In the genomic region with DNA sequence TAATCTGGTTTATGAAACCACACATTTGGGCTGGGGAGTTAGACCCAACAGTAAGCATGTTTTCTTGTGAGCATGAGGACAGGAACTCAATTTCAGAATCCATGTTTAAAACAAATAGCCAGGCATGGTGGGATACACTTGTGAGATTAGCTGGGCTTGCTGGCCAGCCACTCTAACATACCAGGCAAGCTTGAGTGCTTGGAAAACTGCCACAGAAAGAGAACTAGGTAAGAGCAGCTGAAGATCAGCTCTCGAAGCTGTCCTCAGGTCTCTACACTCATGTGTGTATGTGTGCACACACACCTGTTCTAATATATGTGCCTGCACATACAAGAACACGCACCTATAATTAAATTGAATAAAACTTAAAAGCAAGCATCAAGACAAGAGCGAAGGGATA, we compare ENCODE assay signal across 29 mouse cellular contexts.
DNase-seq lines count a peak whose midpoint lies in the region; ATAC-seq lines count a peak whose summit lies in the region.
"Had no signal": no experiment of that assay in that cellular context is flagged by ENCODE, and none has a peak within 500 bp of the region (broad histone marks: within the 10 kb centered on the region; RNA-seq: fewer than 3 reads in every experiment).

No protein-coding gene starts in this region.

- H3K27me3 ChIP-seq in heart, embryonic 15.5 days: no peaks in the 10 kb centered on the region
- no peaks in the 10 kb centered on the region for H3K27me3 ChIP-seq in lung, embryonic 15.5 days
- H3K27me3 ChIP-seq: forebrain, embryonic 13.5 days; hindbrain, embryonic 15.5 days; neural tube, embryonic 12.5 days had no signal

- peak overlapping the region; percentile 36 for H3K4me2 ChIP-seq in heart, embryonic 15.5 days
- H3K4me2 ChIP-seq in lung, embryonic 15.5 days: no peak overlapping the region
- H3K4me2 ChIP-seq: forebrain, embryonic 13.5 days; hindbrain, embryonic 15.5 days; liver, embryonic 12.5 days; midbrain, embryonic 11.5 days; neural tube, embryonic 12.5 days had no signal

- H3K9me3 ChIP-seq in heart, embryonic 15.5 days (replicated peaks): no peaks in the 10 kb centered on the region
- H3K9me3 ChIP-seq in lung, embryonic 15.5 days: no peaks in the 10 kb centered on the region
- H3K9me3 ChIP-seq: forebrain, embryonic 13.5 days; hindbrain, embryonic 15.5 days; liver, embryonic 12.5 days; neural tube, embryonic 12.5 days had no signal

- H3K9ac ChIP-seq in heart, embryonic 15.5 days: no peak overlapping the region
- H3K9ac ChIP-seq in lung, embryonic 15.5 days: no peak overlapping the region
- H3K9ac ChIP-seq: forebrain, embryonic 13.5 days; hindbrain, embryonic 15.5 days; liver, embryonic 12.5 days; liver, postnatal 0 days; neural tube, embryonic 12.5 days had no signal

- peak; percentile 60; the same call in 1 of the 2 replicates for ATAC-seq in heart, embryonic 15.5 days (replicated peaks; ENCODE audit: insufficient number of reproducible peaks, insufficient read depth, low FRiP score, low read depth)
- no peak for ATAC-seq in lung, embryonic 15.5 days (ENCODE audit: borderline replicate concordance, extremely low read depth, low FRiP score, low TSS enrichment)
- ATAC-seq: activated CD4-positive, CD25-positive, alpha-beta regulatory T cell, adult 4 months; forebrain, embryonic 13.5 days; inflammation-experienced regulatory T-cells, adult 6 months; liver, embryonic 12.5 days; liver, postnatal 0 days; midbrain, embryonic 16.5 days had no signal

- intact Hi-C loops in heart, postnatal 10 days (cut with DNase I): loop anchor here (10.0 kb wide), 1 partner anchor 116 kb away; the partner anchor contains the start of gene Zc3h12c

- H3K27ac ChIP-seq in heart, embryonic 15.5 days: peak overlapping the region; percentile 63
- H3K27ac ChIP-seq in lung, embryonic 15.5 days: 0 out of 2 replicates have a peak overlapping the region, but pooled peaks have one; percentile 1
- H3K27ac ChIP-seq: forebrain, embryonic 13.5 days; hindbrain, embryonic 15.5 days; kidney, postnatal 0 days; liver, embryonic 12.5 days; neural tube, embryonic 12.5 days had no signal

- H3K36me3 ChIP-seq in heart, embryonic 15.5 days: no peaks in the 10 kb centered on the region
- H3K36me3 ChIP-seq in lung, embryonic 15.5 days: no peaks in the 10 kb centered on the region
- H3K36me3 ChIP-seq: hindbrain, embryonic 15.5 days; liver, embryonic 12.5 days; neural tube, embryonic 12.5 days had no signal

- no peak overlapping the region for H3K4me3 ChIP-seq in heart, embryonic 15.5 days
- H3K4me3 ChIP-seq in lung, embryonic 15.5 days: no peak overlapping the region
- H3K4me3 ChIP-seq: forebrain, embryonic 13.5 days; hindbrain, embryonic 15.5 days; liver, embryonic 12.5 days; neural tube, embryonic 12.5 days had no signal

- peaks cover 7% of the 10 kb centered on the region for H3K4me1 ChIP-seq in heart, embryonic 15.5 days (replicated peaks)
- H3K4me1 ChIP-seq in lung, embryonic 15.5 days: no peaks in the 10 kb centered on the region
- H3K4me1 ChIP-seq: liver, embryonic 12.5 days had no signal

- WGBS in heart, embryonic 15.5 days: 55% methylated on average over 3 of the region's 3 CpGs
- 58% methylated on average over 3 of the region's 3 CpGs for WGBS in lung, embryonic 15.5 days

- DNase-seq in heart, adult 11 months: no peak
- DNase-seq in heart, postnatal 10 days: peak; percentile 28 to 44
- peak; percentile 14 for DNase-seq in lung, postnatal 25 days (ENCODE audit: low spot score)
- DNase-seq in Muller cell, postnatal 12 days (ENCODE audit: inconsistent ontology term): no peak
- DNase-seq in adrenal gland, postnatal 25 days: no peak
- DNase-seq in thymus, postnatal 36 days: no peak
- DNase-seq: adrenal gland, adult 2 months; B cell, adult 2 months; cerebellum, adult 8-10 months; cerebellum, postnatal 25 days; gastrocnemius, postnatal 10 days; kidney, adult 18-20 months; kidney, postnatal 4 days; left cerebral cortex, postnatal 4 days; liver, postnatal 0 days; right cerebral cortex, adult 18-20 months; spleen, adult 18-20 months; thymus, adult 2 months had no signal

Comparison
In these comparisons a context has a peak if more than half of its experiments do, and no peak if none do; other contexts are left out.
1. DNase-seq: peak in heart, postnatal 10 days (2 of 2) and lung, postnatal 25 days (single experiment); none in heart, adult 11 months (single experiment), Muller cell, postnatal 12 days (single experiment), adrenal gland, postnatal 25 days (single experiment) and thymus, postnatal 36 days (0 of 2).